Mouse (Mus musculus) kidney, embryonic 14.5 days (tissue): ENCODE results near the gene Sf3a1. TPM values are rescaled to one million over a fixed set of nuclear protein-coding genes. Genes with fewer than 3 reads are reported as not detected.
"Not testable (repeated sequence)": the region's sequence is repeated elsewhere in the genome, so short reads cannot be mapped to it uniquely, and the experiment has no call there.

Experiments
- ATAC-seq: fragments of 200-750 bp; cut with Nextera tagmentation; 2 replicates; pipeline ENCODE4 v1.8.0; 2017; ENCODE audit warnings: moderate number of reproducible peaks, mild to moderate bottlenecking, moderate TSS enrichment, moderate library complexity; ENCODE audit not compliant: low FRiP score, low TSS enrichment
- H3K27ac ChIP-seq: fragments of 300-500 bp; sonication (generic); 2 replicates; pipeline ENCODE4 v1.5.1; 2014; ENCODE audit warnings: low read depth, mild to moderate bottlenecking, low read length, moderate library complexity, mixed read lengths
- H3K27me3 ChIP-seq: fragments of 300-500 bp; sonication (generic); 2 replicates; pipeline ENCODE4 v1.6.1; 2014; ENCODE audit warnings: mild to moderate bottlenecking, low read length; ENCODE audit not compliant: control insufficient read depth, insufficient read depth
- H3K36me3 ChIP-seq: fragments of 300-500 bp; sonication (generic); 2 replicates; pipeline ENCODE4 v1.6.1; 2014; ENCODE audit warnings: low read length, mixed read lengths; ENCODE audit not compliant: control insufficient read depth, insufficient read depth
- H3K4me1 ChIP-seq: fragments of 300-500 bp; sonication (generic); 2 replicates; pipeline ENCODE4 v1.6.1; 2014; ENCODE audit warnings: low read length, mixed read lengths; ENCODE audit not compliant: control insufficient read depth, insufficient read depth
- H3K4me2 ChIP-seq: fragments of 300-500 bp; sonication (generic); replicated peaks from 2 replicates; pipeline ENCODE4 v1.6.1; 2014; ENCODE audit warnings: low read depth, mild to moderate bottlenecking, low read length
- H3K4me3 ChIP-seq: fragments of 300-500 bp; sonication (generic); 2 replicates; pipeline ENCODE4 v1.5.1; 2014; ENCODE audit warnings: mild to moderate bottlenecking, low read length
- H3K9ac ChIP-seq: fragments of 300-500 bp; sonication (generic); 2 replicates; pipeline ENCODE4 v1.6.1; 2014; ENCODE audit warnings: low read depth, mild to moderate bottlenecking, low read length, moderate library complexity
- H3K9me3 ChIP-seq: fragments of 300-500 bp; sonication (generic); 2 replicates; pipeline ENCODE4 v1.6.1; 2016; ENCODE audit warnings: low read length; ENCODE audit not compliant: control insufficient read depth
- WGBS: fragments of 180-500 bp; shearing (Covaris S2); extraction: QIAGEN DNeasy Blood & Tissue Kit; methylation state at CpG from one replicate; pipeline ENCODE4 v1.1.7; 2014; 5-methylcytosine and 5-hydroxymethylcytosine counted together
- polyA plus RNA-seq: library from polyadenylated mRNA; unstranded; fragments of >200 nt; fragmentation: Nextera tagmentation; extraction: Ambion mirVana; gene quantifications from 2 replicates; pipeline ENCODE4 v1.2.1, GENCODE M21; 2014

Sf3a1 gene
- polyA plus RNA-seq, 1 experiment from 2014 or later = 72.5 TPM

DNA sequence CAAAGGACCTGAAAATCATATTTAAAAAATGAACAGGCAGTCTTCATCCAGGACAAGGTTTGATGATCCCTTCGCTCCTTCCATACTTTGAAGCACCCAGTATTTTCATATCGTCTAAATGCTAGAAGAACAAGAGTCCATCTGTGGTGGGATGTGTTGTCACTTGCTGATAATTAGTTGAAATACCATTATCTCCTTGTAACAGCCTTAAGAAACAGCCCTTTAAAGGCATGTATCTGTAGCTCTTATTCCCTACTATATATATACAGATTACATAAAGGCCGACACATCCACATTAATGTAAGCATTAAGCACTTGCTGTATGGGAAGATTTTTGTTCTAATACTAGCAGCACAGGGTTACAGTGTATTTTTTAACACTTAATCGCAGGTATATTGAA lies 31.7 kb upstream of the Sf3a1 start:
- H3K36me3 ChIP-seq, H3K27me3 ChIP-seq, H3K4me3 ChIP-seq, H3K9ac ChIP-seq, H3K9me3 ChIP-seq, H3K4me1 ChIP-seq, H3K4me2 ChIP-seq, H3K27ac ChIP-seq, ATAC-seq: not testable (repeated sequence)
- WGBS = 95% methylated on average over 4 of the region's 4 CpGs

- H3K9me3 ChIP-seq = peaks cover 3% of the 10 kb centered on the region; the same call in 1 of the 2 replicates
- no peak overlapping the region for H3K4me3 ChIP-seq
- H3K4me2 ChIP-seq = no peak overlapping the region
- no peak for ATAC-seq
- H3K27ac ChIP-seq = no peak overlapping the region
- peaks cover 6% of the 10 kb centered on the region; the same call in 1 of the 2 replicates for H3K36me3 ChIP-seq
- 56% methylated on average over 3 of the region's 3 CpGs for WGBS
- H3K27me3 ChIP-seq = no peaks in the 10 kb centered on the region
- H3K9ac ChIP-seq = no peak overlapping the region
- H3K4me1 ChIP-seq = peaks cover 7% of the 10 kb centered on the region; the same call in 1 of the 2 replicates
These were observed 26.7 kb upstream of the Sf3a1 start for GRCm38 (mm10) chr11:4133450-4133849.

GRCm38 (mm10) chr11:4134400-4134799 lies 25.8 kb upstream of the Sf3a1 start:
- Histone ChIP-seq H3K9me3 (peaks cover 3% of the 10 kb centered on the region; the same call in 1 of the 2 replicates), H3K9ac (no peak overlapping the region), H3K4me1 (peaks cover 7% of the 10 kb centered on the region; the same call in 1 of the 2 replicates), H3K27me3 (no peaks in the 10 kb centered on the region), H3K36me3 (peaks cover 10% of the 10 kb centered on the region; the same call in 1 of the 2 replicates), H3K27ac (no peak overlapping the region), H3K4me2 (no peak overlapping the region), H3K4me3 (no peak overlapping the region)
- 56% methylated on average over 6 of the region's 6 CpGs for WGBS
- no peak for ATAC-seq

- 2% methylated on average over 62 of the region's 66 CpGs for WGBS
- Histone ChIP-seq H3K4me2 (peak within 1 kb of the TSS; percentile 84), H3K36me3 (peaks cover 19% of the 10 kb centered on the region), H3K27me3 (no peaks in the 10 kb centered on the region), H3K9me3 (peaks cover 3% of the 10 kb centered on the region; the same call in 1 of the 2 replicates), H3K4me3 (peak within 1 kb of the TSS; percentile 89), H3K9ac (peak within 1 kb of the TSS; percentile 94), H3K27ac (peak within 1 kb of the TSS; percentile 69; the same call in 1 of the 2 replicates), H3K4me1 (peaks cover 7% of the 10 kb centered on the region; the same call in 1 of the 2 replicates)
- ATAC-seq = peak; percentile 89
These were observed 24.9 kb upstream of the Sf3a1 start, which contains the start of gene Rnf215 for GRCm38 (mm10) chr11:4134986-4135935. Rnf215 (plus strand) TSS chr11:4135202.

GRCm38 (mm10) chr11:4138964-4139363 lies 21.2 kb upstream of the Sf3a1 start:
- peaks cover 7% of the 10 kb centered on the region; the same call in 1 of the 2 replicates for H3K4me1 ChIP-seq
- no peak overlapping the region for H3K4me2 ChIP-seq
- no peak overlapping the region for H3K27ac ChIP-seq
- no peaks in the 10 kb centered on the region for H3K27me3 ChIP-seq
- no peaks in the 10 kb centered on the region for H3K9me3 ChIP-seq
- WGBS = 41% methylated on average over 2 of the region's 2 CpGs
- no peak overlapping the region for H3K4me3 ChIP-seq
- H3K9ac ChIP-seq = no peak overlapping the region
- peaks cover 52% of the 10 kb centered on the region for H3K36me3 ChIP-seq
- ATAC-seq = no peak

- H3K36me3 ChIP-seq = peaks cover 52% of the 10 kb centered on the region
- no peaks in the 10 kb centered on the region; the same call in 1 of the 2 replicates for H3K4me1 ChIP-seq
- H3K4me2 ChIP-seq = no peak overlapping the region
- H3K4me3 ChIP-seq = no peak overlapping the region
- no peaks in the 10 kb centered on the region for H3K27me3 ChIP-seq
- no peak overlapping the region for H3K9ac ChIP-seq
- H3K9me3 ChIP-seq = no peaks in the 10 kb centered on the region
- no peak overlapping the region for H3K27ac ChIP-seq
- ATAC-seq = no peak
These were observed 18.6 kb upstream of the Sf3a1 start for GRCm38 (mm10) chr11:4141505-4141904.

- Histone ChIP-seq H3K36me3 (peaks cover 50% of the 10 kb centered on the region), H3K27ac (no peak overlapping the region), H3K4me2 (no peak overlapping the region), H3K9me3 (no peaks in the 10 kb centered on the region), H3K27me3 (no peaks in the 10 kb centered on the region), H3K4me1 (no peaks in the 10 kb centered on the region), H3K4me3 (no peak overlapping the region), H3K9ac (no peak overlapping the region)
- WGBS = 87% methylated on average over 4 of the region's 4 CpGs
- ATAC-seq = no peak
These were observed 17.8 kb upstream of the Sf3a1 start for GRCm38 (mm10) chr11:4142352-4142751.

DNA sequence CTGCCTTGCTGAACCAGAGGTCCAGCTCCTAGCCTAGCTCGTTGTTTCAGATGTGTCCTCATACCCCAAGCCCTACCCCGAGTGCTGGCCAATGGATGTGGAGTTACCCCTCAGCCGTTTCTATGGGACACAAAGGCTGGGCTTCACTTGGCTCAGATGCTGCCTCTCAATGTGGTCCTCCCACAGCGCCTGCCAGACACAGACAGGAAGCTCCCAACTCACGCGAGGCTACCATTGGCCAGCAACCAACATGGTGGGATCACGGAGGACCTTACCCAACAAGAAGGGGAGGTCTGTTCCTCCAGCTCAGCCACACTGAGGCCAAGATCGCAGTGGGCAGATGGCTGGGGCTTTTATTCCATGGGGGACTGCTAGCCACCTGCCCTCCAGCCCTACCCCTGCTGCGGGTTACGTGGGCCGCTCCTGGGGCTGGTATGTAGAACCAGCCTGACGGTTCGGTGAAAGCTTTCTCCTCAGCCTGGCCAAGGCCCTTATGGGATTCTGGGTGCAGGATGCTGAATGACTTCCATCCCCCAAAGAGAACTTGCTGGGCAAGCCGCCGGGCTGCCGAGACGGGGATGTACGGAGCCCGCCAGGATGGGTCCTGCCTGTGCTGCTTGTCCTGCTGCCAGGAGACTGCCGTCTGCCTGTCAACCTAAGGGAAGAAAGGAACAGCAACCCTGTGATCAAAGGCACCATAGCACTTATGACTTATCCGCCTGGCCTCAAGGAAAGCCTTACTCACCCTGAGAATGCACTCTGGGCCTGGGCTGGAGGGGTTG lies 16.7 kb upstream of the Sf3a1 start:
- H3K36me3 ChIP-seq = peaks cover 46% of the 10 kb centered on the region
- H3K4me1 ChIP-seq = no peaks in the 10 kb centered on the region
- no peaks in the 10 kb centered on the region for H3K27me3 ChIP-seq
- H3K27ac ChIP-seq = no peak overlapping the region
- no peak for ATAC-seq
- WGBS = 92% methylated on average over 21 of the region's 21 CpGs
- H3K4me3 ChIP-seq = no peak overlapping the region
- no peak overlapping the region for H3K4me2 ChIP-seq
- no peaks in the 10 kb centered on the region for H3K9me3 ChIP-seq
- no peak overlapping the region for H3K9ac ChIP-seq
